Mouse (Mus musculus): ENCODE measurements at regions not wholly inside any gene's neighbourhood (a gene's known extent, or its start where the extent isn't known, plus 50 kb on each side); places are given as distances from the start of the nearest gene placed in this dataset.

GRCm38 (mm10) chr15:97504325-97504724, 201.3 kb downstream of the Rpap3 start:
- DNase-seq (ENCODE audit: low spot score in 2 of 2): no peak

GRCm38 (mm10) chr15:97502056-97502455, 203.6 kb downstream of the Rpap3 start:
- peak; percentile 52 to 69 for DNase-seq (ENCODE audit: low spot score in 2 of 2)

GRCm38 (mm10) chr15:97501420-97501819, 204.2 kb downstream of the Rpap3 start:
- no peak for DNase-seq (ENCODE audit: low spot score in 2 of 2)

- no peak for DNase-seq (ENCODE audit: low spot score in 2 of 2)
These were observed 205.7 kb downstream of the Rpap3 start for GRCm38 (mm10) chr15:97499821-97500385.

GRCm38 (mm10) chr15:97499240-97499639, 206.4 kb downstream of the Rpap3 start:
- no peak for DNase-seq (ENCODE audit: low spot score in 2 of 2)

GRCm38 (mm10) chr15:97498375-97498774, 207.2 kb downstream of the Rpap3 start:
- DNase-seq (ENCODE audit: low spot score in 2 of 2): no peak

GRCm38 (mm10) chr15:97496026-97496425, 209.6 kb downstream of the Rpap3 start:
- DNase-seq (ENCODE audit: low spot score in 2 of 2): no peak

- no peak for DNase-seq (ENCODE audit: low spot score in 2 of 2)
These were observed 212.3 kb downstream of the Rpap3 start for GRCm38 (mm10) chr15:97493340-97493739.

- no peak for DNase-seq (ENCODE audit: low spot score in 2 of 2)
These were observed 213.8 kb downstream of the Rpap3 start for GRCm38 (mm10) chr15:97491796-97492195.

GRCm38 (mm10) chr15:97487425-97487824, 218.2 kb downstream of the Rpap3 start:
- no peak for DNase-seq (ENCODE audit: low spot score in 2 of 2)

- DNase-seq (ENCODE audit: low spot score in 2 of 2): no peak
These were observed 225.1 kb upstream of the Amigo2 start for GRCm38 (mm10) chr15:97471986-97472779.

- no peak for DNase-seq (ENCODE audit: low spot score in 2 of 2)
These were observed 224.4 kb upstream of the Amigo2 start for GRCm38 (mm10) chr15:97471476-97471875.

GRCm38 (mm10) chr15:97469684-97470344, 222.7 kb upstream of the Amigo2 start:
- no peak for DNase-seq (ENCODE audit: low spot score in 2 of 2)

GRCm38 (mm10) chr15:97468732-97469683, 221.9 kb upstream of the Amigo2 start:
- no peak for DNase-seq (ENCODE audit: low spot score in 2 of 2)

- DNase-seq (ENCODE audit: low spot score in 2 of 2): no peak
These were observed 220.8 kb upstream of the Amigo2 start for GRCm38 (mm10) chr15:97467781-97468485.

GRCm38 (mm10) chr15:97466906-97467465, 219.9 kb upstream of the Amigo2 start:
- no peak for DNase-seq (ENCODE audit: low spot score in 2 of 2)

- DNase-seq (ENCODE audit: low spot score in 2 of 2): no peak
These were observed 219.0 kb upstream of the Amigo2 start for GRCm38 (mm10) chr15:97466110-97466509.

- DNase-seq (ENCODE audit: low spot score in 2 of 2): no peak
These were observed 218.3 kb upstream of the Amigo2 start for GRCm38 (mm10) chr15:97465366-97465765.

- DNase-seq (ENCODE audit: low spot score in 2 of 2): no peak
These were observed 217.7 kb upstream of the Amigo2 start for GRCm38 (mm10) chr15:97464737-97465136.

GRCm38 (mm10) chr15:97462587-97462986, 215.5 kb upstream of the Amigo2 start:
- DNase-seq (ENCODE audit: low spot score in 2 of 2): peak in 1 of 2 experiments; percentile 10

Measured in layer of hippocampus, adult 8-10 months (tissue).